Mouse (Mus musculus) lung, adult 2 months (tissue): ENCODE results near the gene Nmd3.

Experiments
- CTCF ChIP-seq: fragments of 200-500 bp; IDR thresholded peaks from 2 replicates; pipeline ENCODE4 v1.5.1; 2011; ENCODE audit warnings: mild to moderate bottlenecking, low read length, control low read depth; ENCODE audit not compliant: insufficient read depth
- POLR2A ChIP-seq: fragments of 200-500 bp; IDR thresholded peaks from 2 replicates; pipeline ENCODE4 v1.6.1; 2011; ENCODE audit warnings: low read depth, mild to moderate bottlenecking, control low read depth, low read length, borderline replicate concordance; ENCODE audit errors: extremely low read depth

DNA sequence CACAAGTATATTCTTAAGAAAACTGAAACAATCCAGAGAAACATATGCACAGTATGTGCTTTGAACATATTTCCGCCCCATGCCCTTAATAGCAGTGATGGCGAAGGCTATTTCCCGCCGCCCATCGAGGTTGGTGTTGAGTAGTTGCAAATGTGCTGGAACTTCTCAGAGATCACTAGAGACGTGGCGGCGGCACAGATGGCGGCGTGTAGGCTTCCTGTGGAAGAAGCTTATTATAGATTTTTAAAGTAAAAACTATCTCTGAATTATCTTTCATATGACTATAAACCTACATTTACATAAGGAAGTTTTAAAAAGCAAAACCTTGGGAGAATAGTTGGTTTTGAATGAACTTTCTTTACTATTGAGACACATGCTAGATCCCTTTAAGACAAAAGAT, 48.4 kb upstream of the Nmd3 start:
- TF ChIP-seq POLR2A (no peak), CTCF (no peak)
